Mouse (Mus musculus) midbrain, embryonic 15.5 days (tissue): Measurements from ENCODE around the gene Inmt. TPM values are rescaled to one million over a fixed set of nuclear protein-coding genes. Genes with fewer than 3 reads are reported as not detected.
"Not testable (repeated sequence)": the region's sequence is repeated elsewhere in the genome, so short reads cannot be mapped to it uniquely, and the experiment has no call there.

ENCODE experiments used
- ATAC-seq: fragments of 200-750 bp; cut with Nextera tagmentation; replicated peaks from 2 replicates; pipeline ENCODE4 v1.8.0; 2017; ENCODE audit warnings: moderate TSS enrichment
- H3K27ac ChIP-seq: fragments of 300-500 bp; sonication (generic); 2 replicates; pipeline ENCODE4 v1.5.1; 2015; ENCODE audit warnings: mild to moderate bottlenecking, inconsistent platforms
- H3K27me3 ChIP-seq: fragments of 300-500 bp; sonication (generic); replicated peaks from 2 replicates; pipeline ENCODE4 v1.6.1; 2015; ENCODE audit warnings: inconsistent platforms
- H3K36me3 ChIP-seq: fragments of 300-500 bp; sonication (generic); replicated peaks from 2 replicates; pipeline ENCODE4 v1.6.1; 2015; ENCODE audit warnings: inconsistent platforms
- H3K4me1 ChIP-seq: fragments of 300-500 bp; sonication (generic); 2 replicates; pipeline ENCODE4 v1.6.1; 2015; ENCODE audit warnings: inconsistent platforms
- H3K4me2 ChIP-seq: fragments of 300-500 bp; sonication (generic); 2 replicates; pipeline ENCODE4 v1.6.1; 2015; ENCODE audit warnings: inconsistent platforms, mild to moderate bottlenecking, moderate library complexity
- H3K4me3 ChIP-seq: fragments of 300-500 bp; sonication (generic); 2 replicates; pipeline ENCODE4 v1.5.1; 2015; ENCODE audit warnings: mild to moderate bottlenecking, inconsistent platforms
- H3K9ac ChIP-seq: fragments of 300-500 bp; sonication (generic); 2 replicates; pipeline ENCODE4 v1.6.1; 2015; ENCODE audit warnings: mild to moderate bottlenecking, inconsistent platforms
- H3K9me3 ChIP-seq: fragments of 300-500 bp; sonication (generic); 2 replicates; pipeline ENCODE4 v1.6.1; 2016; ENCODE audit warnings: inconsistent platforms
- WGBS: fragments of 180-500 bp; shearing (Covaris S2); methylation state at CpG from one replicate; pipeline ENCODE4 v1.1.7; 2015; ENCODE audit warnings: mixed read lengths; 5-methylcytosine and 5-hydroxymethylcytosine counted together
- polyA plus RNA-seq: library from polyadenylated mRNA; unstranded; fragments of >200 nt; fragmentation: Nextera tagmentation; extraction: Ambion mirVana; gene quantifications from 2 replicates; pipeline ENCODE4 v1.2.1, GENCODE M21; 2015

Gene Inmt
- polyA plus RNA-seq, 1 experiment from 2014 or later = not detected

DNA sequence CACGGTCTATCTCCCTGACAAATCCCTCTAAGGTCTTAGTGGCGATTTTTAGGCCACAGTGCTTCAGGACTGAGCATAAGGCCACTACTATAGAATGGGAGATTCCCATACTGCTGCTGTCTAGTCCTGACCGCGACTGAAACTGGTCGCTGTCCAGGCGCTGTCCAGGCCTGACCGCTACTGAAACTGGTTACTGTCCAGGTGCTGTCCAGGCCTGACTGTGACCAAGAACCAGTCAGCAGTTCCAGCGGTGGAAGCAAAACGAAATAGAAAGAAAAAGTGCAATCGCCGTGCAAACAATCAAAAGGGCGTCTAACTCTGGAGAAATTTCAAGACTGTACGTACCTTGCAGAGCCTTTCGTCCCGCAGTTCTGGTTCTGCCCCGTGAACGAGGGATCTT is 13.0 kb upstream of the Inmt start:
- H3K4me3 ChIP-seq, H3K4me1 ChIP-seq, H3K9me3 ChIP-seq, ATAC-seq, H3K9ac ChIP-seq, H3K27ac ChIP-seq, H3K27me3 ChIP-seq, H3K4me2 ChIP-seq, H3K36me3 ChIP-seq: not testable (repeated sequence)
- 91% methylated on average over 17 of the region's 17 CpGs for WGBS

DNA sequence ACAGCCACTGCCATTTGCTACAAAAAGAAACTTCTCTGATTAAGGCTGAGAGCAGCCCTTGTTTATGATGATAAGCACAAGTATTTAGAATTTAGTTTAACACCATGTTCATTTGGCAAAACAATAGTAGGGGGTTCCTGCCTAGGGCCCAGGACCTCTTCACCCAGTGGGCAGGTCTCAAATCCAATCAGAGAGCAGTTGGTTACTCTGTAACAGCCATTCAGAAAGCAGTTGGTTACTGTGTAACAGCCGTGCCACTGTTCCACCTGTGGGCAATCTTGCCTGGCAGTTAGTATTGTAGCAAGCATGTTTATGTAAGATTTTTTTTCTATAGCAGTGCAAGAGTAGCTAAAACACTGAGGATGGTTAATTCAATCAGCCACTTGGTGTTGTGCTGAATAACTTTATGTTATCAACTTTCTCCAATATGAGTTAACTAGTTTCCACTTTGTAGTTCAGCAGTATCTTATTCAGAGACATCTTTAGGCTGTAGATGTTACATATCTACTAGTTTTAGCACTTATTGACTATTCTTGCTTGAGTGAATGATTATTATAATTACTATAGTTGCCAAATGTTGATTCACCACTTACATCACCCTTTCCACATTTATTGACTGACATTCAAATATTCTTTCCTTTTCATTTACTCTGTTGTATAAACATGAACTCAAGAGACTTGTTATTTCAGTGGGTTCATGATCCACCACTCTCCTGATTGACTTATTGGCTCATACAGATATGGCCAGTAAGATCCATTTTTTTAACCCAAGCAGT is 8.0 kb upstream of the Inmt start:
- H3K4me1 ChIP-seq = no peaks in the 10 kb centered on the region
- ATAC-seq = no peak
- H3K4me3 ChIP-seq = no peak overlapping the region
- no peak overlapping the region for H3K27ac ChIP-seq
- H3K9ac ChIP-seq = no peak overlapping the region
- H3K36me3 ChIP-seq = no peaks in the 10 kb centered on the region
- 85% methylated on average over 1 of the region's 1 CpGs for WGBS
- H3K4me2 ChIP-seq = no peak overlapping the region
- H3K27me3 ChIP-seq = no peaks in the 10 kb centered on the region
- no peaks in the 10 kb centered on the region for H3K9me3 ChIP-seq

DNA sequence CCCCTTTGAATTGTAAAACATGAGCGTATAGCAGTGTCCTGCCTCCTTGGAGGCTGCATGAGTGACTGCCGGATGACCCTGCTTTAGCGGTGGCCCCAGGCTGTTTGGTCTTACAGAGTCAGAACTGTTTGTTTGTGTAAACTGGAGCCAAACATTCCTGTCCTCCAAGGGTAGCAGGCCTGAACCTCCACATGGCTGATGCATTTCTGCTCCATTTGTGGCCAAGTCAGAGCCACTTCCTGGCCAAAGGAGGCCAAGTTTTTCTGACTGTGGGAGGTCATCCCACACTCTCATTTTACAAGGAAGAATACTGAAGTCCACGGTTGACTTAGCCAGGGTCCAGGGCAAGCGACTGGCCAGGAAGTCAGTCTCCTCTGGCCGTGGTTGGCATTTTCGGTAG is 4.7 kb upstream of the Inmt start:
- Histone ChIP-seq H3K9ac (no peak overlapping the region), H3K9me3 (no peaks in the 10 kb centered on the region), H3K4me3 (no peak overlapping the region), H3K36me3 (no peaks in the 10 kb centered on the region), H3K27me3 (no peaks in the 10 kb centered on the region), H3K4me2 (no peak overlapping the region), H3K27ac (no peak overlapping the region), H3K4me1 (no peaks in the 10 kb centered on the region)
- WGBS = 80% methylated on average over 7 of the region's 7 CpGs
- ATAC-seq = no peak

DNA sequence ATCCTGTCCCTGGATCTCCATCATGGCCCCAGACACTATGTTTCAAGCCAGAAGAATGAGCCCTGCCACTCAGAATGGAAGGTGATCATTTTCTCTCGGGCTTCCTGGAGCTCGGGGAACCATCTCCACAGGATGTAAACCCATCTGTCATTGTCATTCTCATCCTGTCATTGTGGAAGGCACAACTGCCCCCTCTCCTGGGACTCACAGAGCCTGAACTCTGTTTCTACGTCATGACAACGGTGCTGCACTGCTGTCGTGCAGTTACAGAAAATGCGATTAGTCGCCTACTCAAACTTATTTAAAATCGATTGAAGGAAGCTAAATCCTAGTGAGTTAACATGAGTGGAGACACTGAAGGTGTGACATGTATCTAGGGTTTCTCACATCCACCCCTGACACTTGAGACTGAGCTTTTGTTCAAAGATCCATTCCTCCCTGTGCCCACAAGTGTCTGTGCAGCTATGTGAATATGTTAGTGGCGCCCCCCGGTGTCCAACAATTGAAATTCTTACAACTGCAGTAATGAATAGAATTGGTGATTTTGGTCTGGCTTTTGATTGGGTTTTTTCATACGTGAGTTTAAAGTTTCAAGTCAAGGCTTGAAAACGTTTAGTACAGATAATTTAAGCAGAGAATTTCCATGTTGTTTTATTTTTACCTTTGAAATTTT is 2.4 kb upstream of the Inmt start:
- Histone ChIP-seq H3K4me2 (no peak overlapping the region), H3K4me1 (no peaks in the 10 kb centered on the region), H3K27ac (no peak overlapping the region), H3K36me3 (no peaks in the 10 kb centered on the region), H3K9ac (no peak overlapping the region), H3K4me3 (no peak overlapping the region), H3K9me3 (no peaks in the 10 kb centered on the region), H3K27me3 (no peaks in the 10 kb centered on the region)
- ATAC-seq = no peak
- WGBS = 43% methylated on average over 12 of the region's 12 CpGs

DNA sequence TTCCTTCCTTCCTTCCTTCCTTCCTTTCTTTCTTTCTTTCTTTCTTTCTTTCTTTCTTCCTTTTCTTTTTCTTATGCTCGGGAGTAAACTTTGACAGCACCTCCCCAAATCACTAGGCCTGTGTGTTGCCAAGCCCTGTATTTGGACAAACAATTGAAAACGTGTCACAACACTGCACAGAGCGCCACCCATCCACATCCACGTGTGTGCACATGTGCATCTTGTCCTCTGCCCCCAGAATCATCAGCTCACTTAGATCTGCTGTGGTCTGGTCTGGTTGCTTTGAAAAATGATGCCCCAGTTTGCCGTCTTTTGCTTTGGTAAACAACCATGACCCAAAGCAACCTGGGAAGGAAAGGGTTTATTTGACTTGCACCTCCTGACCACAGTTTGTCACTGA is 1.0 kb upstream of the Inmt start:
- no peaks in the 10 kb centered on the region for H3K4me1 ChIP-seq
- H3K36me3 ChIP-seq = no peaks in the 10 kb centered on the region
- no peak overlapping the region for H3K4me2 ChIP-seq
- H3K27me3 ChIP-seq = no peaks in the 10 kb centered on the region
- no peak overlapping the region for H3K4me3 ChIP-seq
- no peak overlapping the region for H3K9ac ChIP-seq
- 72% methylated on average over 5 of the region's 5 CpGs for WGBS
- H3K9me3 ChIP-seq = no peaks in the 10 kb centered on the region
- no peak overlapping the region for H3K27ac ChIP-seq
- no peak for ATAC-seq

DNA sequence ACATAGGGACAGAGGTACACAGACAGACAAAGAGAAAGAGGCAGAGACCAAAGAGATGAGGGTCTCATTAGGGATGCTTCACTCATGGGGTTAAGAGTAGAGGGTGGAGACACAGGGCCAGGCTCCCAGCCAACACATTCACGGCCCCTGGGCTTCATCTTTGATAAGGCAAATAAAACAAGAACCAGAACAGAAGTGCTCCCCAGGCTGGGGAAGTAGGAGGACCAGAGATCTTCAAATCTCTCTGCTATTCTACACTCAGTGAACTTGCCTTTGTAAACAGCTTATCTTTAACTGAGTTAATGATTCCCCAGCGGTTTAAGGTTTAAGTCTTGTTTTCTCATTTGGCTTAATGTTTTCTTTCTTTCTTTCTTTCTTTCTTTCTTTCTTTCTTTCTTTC is 613 bp upstream of the Inmt start:
- H3K4me1 ChIP-seq = no peaks in the 10 kb centered on the region
- no peaks in the 10 kb centered on the region for H3K36me3 ChIP-seq
- no peak for ATAC-seq
- no peak overlapping the region for H3K4me2 ChIP-seq
- no peaks in the 10 kb centered on the region for H3K27me3 ChIP-seq
- no peak overlapping the region for H3K9ac ChIP-seq
- WGBS = 51% methylated on average over 2 of the region's 2 CpGs
- H3K9me3 ChIP-seq = no peaks in the 10 kb centered on the region
- no peak overlapping the region for H3K4me3 ChIP-seq
- no peak overlapping the region for H3K27ac ChIP-seq

DNA sequence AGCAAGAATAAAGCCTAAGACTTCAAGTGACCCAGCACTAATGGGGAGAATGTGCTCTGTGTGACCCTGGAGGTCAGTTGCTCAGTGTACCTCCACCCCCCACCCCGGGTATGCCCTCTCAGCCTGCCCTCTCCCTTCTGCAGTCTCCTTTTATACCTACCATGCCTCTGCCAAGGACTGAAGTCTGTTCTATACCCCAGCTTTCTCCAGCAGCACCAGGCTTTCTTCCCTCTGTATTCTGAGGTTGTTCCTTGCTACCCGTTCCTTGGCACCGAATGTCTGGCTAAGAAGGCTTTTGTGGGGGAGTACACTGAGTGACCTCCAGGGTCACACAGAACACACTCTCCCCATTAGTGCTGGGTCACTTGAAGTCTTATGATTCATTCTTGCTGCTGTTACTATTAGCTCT is 898 bp downstream of the Inmt start:
- Histone ChIP-seq H3K27me3 (no peaks in the 10 kb centered on the region; the same call in 1 of the 2 replicates), H3K4me3 (no peak overlapping the region), H3K9ac (no peak overlapping the region), H3K4me1 (no peaks in the 10 kb centered on the region), H3K36me3 (no peaks in the 10 kb centered on the region), H3K4me2 (no peak overlapping the region), H3K9me3 (no peaks in the 10 kb centered on the region), H3K27ac (no peak overlapping the region)
- WGBS = 26% methylated on average over 3 of the region's 3 CpGs
- no peak for ATAC-seq

DNA sequence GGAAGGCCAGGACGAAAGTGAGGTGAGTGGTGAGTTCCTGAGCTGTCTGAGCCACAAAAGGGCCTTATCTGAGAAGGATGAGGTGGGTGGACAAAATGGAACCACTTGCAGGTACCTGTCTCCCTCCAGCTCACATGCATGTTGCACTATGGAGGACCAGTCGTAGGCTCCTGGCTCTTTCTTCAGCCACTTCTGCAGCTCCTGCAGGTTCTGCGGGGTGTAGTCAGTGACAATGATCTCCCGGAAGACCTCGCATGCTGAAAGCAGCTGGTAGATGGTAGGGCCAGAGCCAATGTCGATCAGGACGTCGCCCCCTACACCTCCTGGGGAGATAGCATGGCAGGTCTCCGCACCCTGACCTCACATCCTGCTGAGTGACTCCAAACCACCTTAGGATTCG is 1.7 kb downstream of the Inmt start:
- Histone ChIP-seq H3K9me3 (no peaks in the 10 kb centered on the region), H3K27me3 (no peaks in the 10 kb centered on the region; the same call in none of the 2 replicates), H3K27ac (no peak overlapping the region), H3K9ac (no peak overlapping the region), H3K36me3 (no peaks in the 10 kb centered on the region), H3K4me1 (no peaks in the 10 kb centered on the region), H3K4me3 (no peak overlapping the region), H3K4me2 (no peak overlapping the region)
- ATAC-seq = no peak
- WGBS = 62% methylated on average over 10 of the region's 10 CpGs

DNA sequence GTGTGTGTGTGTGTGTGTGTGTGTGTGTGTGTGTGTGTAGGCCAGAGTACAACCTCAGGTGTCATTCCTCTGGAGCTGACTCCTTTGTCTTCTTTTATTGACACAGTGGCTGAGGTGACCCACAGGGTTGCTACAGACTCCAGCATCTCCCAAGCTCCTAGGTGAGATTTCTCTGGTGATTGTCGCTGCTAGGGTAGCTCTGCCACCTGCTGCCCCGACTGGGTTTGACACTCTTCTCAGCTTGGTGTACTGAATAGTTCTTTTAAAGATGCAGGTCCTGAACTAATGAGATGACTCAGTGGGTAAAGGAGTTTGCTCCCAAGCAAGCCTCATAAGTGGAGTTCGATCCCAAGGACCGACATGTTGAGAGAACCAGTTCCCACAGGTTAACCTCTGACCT is 3.2 kb downstream of the Inmt start:
- H3K4me1 ChIP-seq = no peaks in the 10 kb centered on the region
- WGBS = 61% methylated on average over 4 of the region's 4 CpGs
- H3K4me2 ChIP-seq = no peak overlapping the region
- no peak overlapping the region for H3K9ac ChIP-seq
- H3K4me3 ChIP-seq = no peak overlapping the region
- H3K27me3 ChIP-seq = peaks cover 2% of the 10 kb centered on the region
- H3K27ac ChIP-seq = no peak overlapping the region
- H3K9me3 ChIP-seq = no peaks in the 10 kb centered on the region
- no peak for ATAC-seq
- H3K36me3 ChIP-seq = no peaks in the 10 kb centered on the region

DNA sequence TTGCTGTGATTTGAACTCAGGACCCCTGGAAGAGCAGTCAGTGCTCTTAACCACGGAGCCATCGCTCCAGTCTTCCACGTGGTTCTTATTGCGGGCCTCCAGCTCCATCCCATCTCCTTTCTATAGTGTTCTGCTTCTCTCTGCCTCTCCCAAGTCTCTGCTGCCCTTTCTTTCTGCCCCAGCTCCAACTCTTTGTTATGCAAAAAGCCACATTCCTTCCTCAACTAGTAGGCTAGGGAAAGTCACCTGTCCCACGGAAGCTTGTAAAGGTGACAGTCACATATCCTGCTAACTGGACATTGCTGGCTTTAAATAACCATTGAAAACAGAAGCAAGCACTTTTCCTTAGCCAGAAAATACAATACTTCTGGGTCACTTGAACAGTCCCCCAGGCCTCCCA is 5.0 kb downstream of the Inmt start:
- ATAC-seq = no peak
- Histone ChIP-seq H3K4me1 (no peaks in the 10 kb centered on the region), H3K9ac (no peak overlapping the region), H3K27ac (no peak overlapping the region), H3K4me2 (no peak overlapping the region), H3K4me3 (no peak overlapping the region), H3K27me3 (peaks cover 4% of the 10 kb centered on the region), H3K36me3 (no peaks in the 10 kb centered on the region), H3K9me3 (no peaks in the 10 kb centered on the region)
- WGBS = 60% methylated on average over 5 of the region's 5 CpGs

DNA sequence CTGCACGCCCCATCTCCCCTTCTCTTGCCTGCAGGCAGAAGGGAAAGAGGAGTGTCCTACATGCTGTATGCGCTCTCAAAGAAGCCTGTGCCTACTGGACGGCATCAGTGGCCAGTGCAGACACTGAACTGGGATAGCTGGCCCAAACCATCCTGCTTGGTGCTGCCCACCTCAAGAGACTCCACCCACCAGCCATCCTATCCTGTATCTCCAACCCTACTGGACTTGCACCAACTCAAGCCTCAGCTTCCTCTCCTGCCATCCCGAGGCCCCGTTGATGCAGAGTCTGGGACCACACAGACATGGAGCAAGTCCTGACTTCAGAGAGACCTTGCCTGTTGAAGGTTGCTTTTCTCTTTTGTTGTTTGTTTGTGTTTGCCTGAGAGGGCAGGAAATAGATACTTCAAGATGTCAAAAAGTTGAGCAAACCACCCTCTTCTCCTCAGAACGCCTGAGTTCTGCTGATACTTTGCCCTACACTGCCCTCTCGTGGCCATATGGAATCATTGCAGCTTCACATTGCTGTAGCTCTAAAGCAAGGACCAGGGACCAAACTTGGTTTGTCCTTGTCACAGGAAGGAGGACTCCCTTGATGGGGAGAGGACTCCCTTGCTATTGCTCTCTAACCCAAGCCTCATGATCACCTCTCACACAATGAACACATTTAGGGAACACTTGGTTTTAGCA is 7.9 kb downstream of the Inmt start:
- Histone ChIP-seq H3K9ac (no peak overlapping the region), H3K4me2 (no peak overlapping the region), H3K36me3 (no peaks in the 10 kb centered on the region), H3K9me3 (no peaks in the 10 kb centered on the region), H3K4me3 (no peak overlapping the region), H3K27me3 (peaks cover 4% of the 10 kb centered on the region), H3K4me1 (no peaks in the 10 kb centered on the region), H3K27ac (no peak overlapping the region)
- ATAC-seq = peak; percentile 72
- WGBS = 58% methylated on average over 7 of the region's 7 CpGs

DNA sequence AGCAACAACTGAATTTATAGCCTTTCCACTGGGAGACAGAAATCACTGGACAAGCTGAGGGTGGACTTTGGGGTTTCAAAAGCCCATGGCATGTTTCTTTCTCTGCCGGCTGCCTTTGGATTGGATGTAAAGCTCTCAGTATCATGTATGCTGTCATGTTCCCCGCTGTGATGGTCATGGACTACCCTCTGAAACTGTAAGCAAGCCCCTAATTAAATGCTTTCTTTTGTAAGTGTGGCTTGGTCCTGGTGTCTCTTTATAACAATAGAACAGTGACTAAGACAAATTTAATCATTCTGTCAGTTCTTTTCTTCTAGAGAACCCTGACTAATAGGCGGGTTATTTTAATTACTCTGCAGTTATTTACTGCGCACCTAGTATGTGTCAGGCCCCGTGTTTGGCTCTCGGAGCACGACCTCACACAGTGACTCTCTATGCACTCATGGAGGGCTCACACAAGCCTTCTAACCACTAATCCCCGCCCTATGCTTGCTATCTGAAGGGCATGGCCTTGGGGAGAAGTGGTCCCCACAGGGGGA is 11.7 kb downstream of the Inmt start:
- 57% methylated on average over 8 of the region's 8 CpGs for WGBS
- no peaks in the 10 kb centered on the region for H3K36me3 ChIP-seq
- no peaks in the 10 kb centered on the region for H3K4me1 ChIP-seq
- H3K27ac ChIP-seq = no peak overlapping the region
- H3K27me3 ChIP-seq = peaks cover 4% of the 10 kb centered on the region
- H3K4me3 ChIP-seq = no peak overlapping the region
- H3K4me2 ChIP-seq = no peak overlapping the region
- H3K9ac ChIP-seq = no peak overlapping the region
- H3K9me3 ChIP-seq = no peaks in the 10 kb centered on the region
- no peak for ATAC-seq
